Mouse (Mus musculus): ENCODE measurements around the gene Opa1. TPM values are rescaled to one million over a fixed set of nuclear protein-coding genes. Genes with fewer than 3 reads are reported as not detected.

Opa1 gene
- polyA plus RNA-seq (2012; rRNA removed; ENCODE audit: low replicate concordance) = 2.7 and 6.5 TPM in 2 replicates

GRCm38 (mm10) chr16:29579167-29579786, at the start of gene Opa1:
Gene Opa1 (plus strand): TSS chr16:29579334.

GRCm38 (mm10) chr16:29544829-29545228, 34.3 kb upstream of the Opa1 start, which contains the start of gene Atp13a4:
Gene Atp13a4 (minus strand): TSS chr16:29544864.

Other genes starting within 250 kb of the Opa1 start
- gene Atp13a5, start 200.6 kb upstream of the Opa1 start, polyA plus RNA-seq (2012; rRNA removed; ENCODE audit: low replicate concordance) = not detected in 2 replicates
- not detected in 2 replicates for gene Atp13a4, start 34.5 kb upstream of the Opa1 start, polyA plus RNA-seq (2012; rRNA removed; ENCODE audit: low replicate concordance)